Mouse (Mus musculus) heart, embryonic 14.5 days (tissue): ENCODE data around the gene Prpsap2. TPM values are rescaled to one million over a fixed set of nuclear protein-coding genes. Genes with fewer than 3 reads are reported as not detected.

ENCODE experiments used
- ATAC-seq: fragments of 200-750 bp; cut with Nextera tagmentation; 2 replicates; pipeline ENCODE4 v1.8.0; 2017; ENCODE audit warnings: low read depth, moderate TSS enrichment; ENCODE audit not compliant: insufficient number of reproducible peaks, insufficient read depth, low FRiP score
- H3K27ac ChIP-seq, 2 experiments: fragments of 200-500 bp in 1 of 2; fragments of 300-500 bp in 1 of 2; sonication (generic) in 1 of 2; replicated peaks in 1 of 2; 2 replicates each; pipeline ENCODE4 v1.5.1; 2012 to 2014; ENCODE audit warnings: low read depth in 2 of 2, low read length in 2 of 2, control low read depth in 1 of 2, mild to moderate bottlenecking in 1 of 2, mixed read lengths in 1 of 2; ENCODE audit not compliant: control insufficient read depth in 1 of 2, insufficient read depth in 1 of 2
- H3K27me3 ChIP-seq: fragments of 300-500 bp; sonication (generic); 2 replicates; pipeline ENCODE4 v1.6.1; 2014; ENCODE audit warnings: mild to moderate bottlenecking, low read length, control low read depth; ENCODE audit not compliant: control insufficient read depth, insufficient read depth
- H3K36me3 ChIP-seq: fragments of 300-500 bp; sonication (generic); 2 replicates; pipeline ENCODE4 v1.6.1; 2014; ENCODE audit warnings: mild to moderate bottlenecking, control low read depth, low read length, mixed read lengths; ENCODE audit not compliant: control insufficient read depth, insufficient read depth
- H3K4me1 ChIP-seq, 2 experiments: fragments of 200-500 bp in 1 of 2; fragments of 300-500 bp in 1 of 2; sonication (generic) in 1 of 2; 2 replicates each; pipeline ENCODE4 v1.6.1; 2012 to 2014; ENCODE audit warnings: low read length in 2 of 2, control low read depth in 1 of 2, mixed read lengths in 1 of 2; ENCODE audit not compliant: control insufficient read depth in 2 of 2, insufficient read depth in 2 of 2
- H3K4me2 ChIP-seq: fragments of 300-500 bp; sonication (generic); 2 replicates; pipeline ENCODE4 v1.6.1; 2014; ENCODE audit warnings: mild to moderate bottlenecking, low read length
- H3K4me3 ChIP-seq, 2 experiments: fragments of 200-500 bp in 1 of 2; fragments of 300-500 bp in 1 of 2; sonication (generic) in 1 of 2; 2 replicates each; pipeline ENCODE4 v1.5.1; 2012 to 2014; ENCODE audit warnings: low read length in 2 of 2, mild to moderate bottlenecking in 2 of 2, control low read depth in 1 of 2, low read depth in 1 of 2, moderate library complexity in 1 of 2; ENCODE audit not compliant: control insufficient read depth in 1 of 2, insufficient read depth in 1 of 2
- H3K9ac ChIP-seq: fragments of 300-500 bp; sonication (generic); 2 replicates; pipeline ENCODE4 v1.6.1; 2014; ENCODE audit warnings: mild to moderate bottlenecking, low read length
- H3K9me3 ChIP-seq: fragments of 300-500 bp; sonication (generic); 2 replicates; pipeline ENCODE4 v1.6.1; 2016; ENCODE audit warnings: low read length, control low read depth; ENCODE audit not compliant: control insufficient read depth
- WGBS: fragments of 180-500 bp; shearing (Covaris S2); extraction: QIAGEN DNeasy Blood & Tissue Kit; methylation state at CpG from one replicate; pipeline ENCODE4 v1.1.7; 2014; 5-methylcytosine and 5-hydroxymethylcytosine counted together
- polyA plus RNA-seq: library from polyadenylated mRNA; unstranded; fragments of >200 nt; fragmentation: Nextera tagmentation; extraction: Ambion mirVana; gene quantifications from 2 replicates; pipeline ENCODE4 v1.2.1, GENCODE M21; 2014

Gene Prpsap2
- polyA plus RNA-seq, 1 experiment from 2014 or later = 15.5 TPM

- peaks cover 93% of the 10 kb centered on the region for H3K36me3 ChIP-seq
- H3K4me3 ChIP-seq = no peak overlapping the region
- WGBS = 77% methylated on average over 1 of the region's 1 CpGs
- no peak for ATAC-seq
- H3K4me1 ChIP-seq = no peaks in the 10 kb centered on the region
- H3K27me3 ChIP-seq = no peaks in the 10 kb centered on the region
- H3K9me3 ChIP-seq = no peaks in the 10 kb centered on the region
- no peak overlapping the region for H3K9ac ChIP-seq
- no peak overlapping the region for H3K4me2 ChIP-seq
- H3K27ac ChIP-seq = no peak overlapping the region
These were observed 24.6 kb downstream of the Prpsap2 start for GRCm38 (mm10) chr11:61737290-61737689.

GRCm38 (mm10) chr11:61732672-61733071, 29.2 kb downstream of the Prpsap2 start:
- Histone ChIP-seq H3K27me3 (no peaks in the 10 kb centered on the region), H3K4me2 (no peak overlapping the region), H3K27ac (no peak overlapping the region), H3K9me3 (no peaks in the 10 kb centered on the region), H3K4me1 (no peaks in the 10 kb centered on the region; a peak in 1 of 4 replicates), H3K36me3 (peaks cover 87% of the 10 kb centered on the region), H3K4me3 (no peak overlapping the region), H3K9ac (no peak overlapping the region)
- ATAC-seq = no peak
- WGBS = 78% methylated on average over 7 of the region's 7 CpGs

- 28% methylated on average over 2 of the region's 2 CpGs for WGBS
- Histone ChIP-seq H3K27me3 (no peaks in the 10 kb centered on the region), H3K4me2 (no peak overlapping the region), H3K27ac (no peak overlapping the region; a peak in 1 of 4 replicates), H3K9ac (no peak overlapping the region), H3K36me3 (peaks cover 46% of the 10 kb centered on the region), H3K4me1 (no peaks in the 10 kb centered on the region; a peak in 1 of 4 replicates), H3K4me3 (no peak overlapping the region), H3K9me3 (no peaks in the 10 kb centered on the region)
- ATAC-seq = no peak
These were observed 33.9 kb downstream of the Prpsap2 start for GRCm38 (mm10) chr11:61728037-61728436.

GRCm38 (mm10) chr11:61722077-61722476, 39.8 kb downstream of the Prpsap2 start:
- ATAC-seq = no peak
- Histone ChIP-seq H3K27me3 (no peaks in the 10 kb centered on the region), H3K36me3 (peaks cover 6% of the 10 kb centered on the region)

GRCm38 (mm10) chr11:61720636-61721035, 41.3 kb downstream of the Prpsap2 start, which contains the start of gene Slc5a10:
Gene Slc5a10, minus strand, starts transcription at chr11:61720826.
- Histone ChIP-seq H3K4me1 (no peaks in the 10 kb centered on the region), H3K27me3 (no peaks in the 10 kb centered on the region), H3K36me3 (no peaks in the 10 kb centered on the region), H3K9ac (no peak within 1 kb of the TSS), H3K4me2 (no peak within 1 kb of the TSS), H3K4me3 (no peak within 1 kb of the TSS), H3K9me3 (no peaks in the 10 kb centered on the region), H3K27ac (no peak within 1 kb of the TSS)
- WGBS = 79% methylated on average over 3 of the region's 3 CpGs
- no peak for ATAC-seq

More at GRCm38 (mm10) chr11:61722077-61722476, 39.8 kb downstream of the Prpsap2 start:
- no peak overlapping the region for H3K4me3 ChIP-seq
- no peak overlapping the region for H3K4me2 ChIP-seq
- WGBS = 78% methylated on average over 5 of the region's 5 CpGs
- no peaks in the 10 kb centered on the region for H3K9me3 ChIP-seq
- H3K4me1 ChIP-seq = no peaks in the 10 kb centered on the region
- no peak overlapping the region for H3K27ac ChIP-seq
- no peak overlapping the region for H3K9ac ChIP-seq

DNA sequence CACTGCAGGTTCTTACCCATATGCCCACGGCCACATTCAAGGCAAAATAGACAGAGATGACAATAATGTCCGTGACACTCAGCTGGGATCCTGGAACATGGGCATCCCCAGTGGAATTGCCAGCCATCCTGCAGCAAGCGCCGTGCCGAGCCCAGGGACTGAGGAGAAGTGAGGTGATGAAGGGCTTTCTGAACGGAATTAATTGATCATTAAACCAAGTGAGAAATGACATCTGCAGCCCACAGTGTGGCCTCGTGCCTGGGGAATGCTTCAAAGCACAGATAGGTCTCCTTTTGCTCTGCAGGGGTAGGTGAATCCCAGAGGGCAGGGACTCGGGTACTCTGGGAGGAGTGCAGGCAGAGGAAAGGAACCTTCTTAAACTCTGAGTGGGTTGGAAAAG, 42.1 kb downstream of the Prpsap2 start:
- Histone ChIP-seq H3K9me3 (no peaks in the 10 kb centered on the region), H3K27ac (no peak overlapping the region), H3K27me3 (no peaks in the 10 kb centered on the region), H3K9ac (no peak overlapping the region), H3K4me1 (no peaks in the 10 kb centered on the region), H3K36me3 (no peaks in the 10 kb centered on the region), H3K4me3 (no peak overlapping the region), H3K4me2 (no peak overlapping the region)
- 76% methylated on average over 8 of the region's 8 CpGs for WGBS
- no peak for ATAC-seq

GRCm38 (mm10) chr11:61719387-61719786, 42.5 kb downstream of the Prpsap2 start:
- no peaks in the 10 kb centered on the region for H3K4me1 ChIP-seq
- no peak for ATAC-seq
- no peak overlapping the region for H3K9ac ChIP-seq
- H3K9me3 ChIP-seq = no peaks in the 10 kb centered on the region
- H3K27ac ChIP-seq = no peak overlapping the region
- H3K27me3 ChIP-seq = no peaks in the 10 kb centered on the region
- H3K4me2 ChIP-seq = no peak overlapping the region
- no peak overlapping the region for H3K4me3 ChIP-seq
- no peaks in the 10 kb centered on the region for H3K36me3 ChIP-seq
- WGBS = 67% methylated on average over 3 of the region's 3 CpGs

DNA sequence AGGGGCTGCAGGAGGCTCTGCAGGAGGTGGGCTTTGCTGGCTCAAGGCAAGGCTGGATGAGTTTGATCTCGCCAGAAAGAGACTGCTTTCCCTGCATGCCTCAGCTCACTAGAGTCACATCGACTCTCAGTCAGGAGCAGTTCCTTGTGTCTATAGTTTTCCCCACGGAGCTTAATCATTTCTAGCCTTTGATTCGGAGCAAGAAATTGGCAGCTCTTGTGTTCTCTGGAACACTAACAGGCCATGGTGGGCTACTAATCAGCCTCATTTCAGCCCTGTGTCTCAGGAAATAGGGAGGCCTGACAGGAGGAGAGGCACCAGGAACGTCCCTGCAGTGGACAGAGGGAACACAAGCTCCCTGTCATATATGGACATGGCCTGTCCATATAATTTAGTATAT, 43.9 kb downstream of the Prpsap2 start:
- WGBS = 64% methylated on average over 5 of the region's 5 CpGs
- no peak overlapping the region for H3K4me3 ChIP-seq
- no peaks in the 10 kb centered on the region for H3K36me3 ChIP-seq

More for the DNA sequence above, 43.9 kb downstream of the Prpsap2 start:
- Histone ChIP-seq H3K27ac (no peak overlapping the region), H3K9ac (no peak overlapping the region), H3K27me3 (no peaks in the 10 kb centered on the region), H3K9me3 (no peaks in the 10 kb centered on the region), H3K4me1 (no peaks in the 10 kb centered on the region), H3K4me2 (no peak overlapping the region)
- ATAC-seq = no peak
